22 mouse cellular contexts compared by ENCODE assay signal in genomic region chr11:98697225-98697624, GRCm38 (mm10). TPM values are rescaled to one million over a fixed set of nuclear protein-coding genes. Genes with fewer than 3 reads are reported as not detected.
"Had no signal": no experiment of that assay in that cellular context is flagged by ENCODE, and none has a peak within 500 bp of the region (broad histone marks: within the 10 kb centered on the region; RNA-seq: fewer than 3 reads in every experiment).

No protein-coding gene starts in this region.

- H3K9me3 ChIP-seq: liver, embryonic 13.5 days; midbrain, embryonic 12.5 days; neural tube, embryonic 13.5 days; stomach, embryonic 15.5 days had no signal

- DNase-seq: layer of hippocampus, adult 9-11 months; liver, embryonic 13.5 days; lung, adult 2 months; lung, postnatal 14 days; lung, postnatal 4 days; retina, postnatal 1 day; right cerebral cortex, postnatal 25 days; spleen, adult 18-20 months; thymus, postnatal 25 days had no signal

- H3K27ac ChIP-seq: layer of hippocampus, adult 2 months; liver, embryonic 13.5 days; midbrain, embryonic 12.5 days; neural tube, embryonic 13.5 days; stomach, embryonic 15.5 days had no signal

- H3K4me2 ChIP-seq: liver, embryonic 13.5 days; midbrain, embryonic 12.5 days; neural tube, embryonic 13.5 days; stomach, embryonic 15.5 days had no signal

- H3K9ac ChIP-seq: liver, embryonic 13.5 days; midbrain, embryonic 12.5 days; neural tube, embryonic 13.5 days; stomach, embryonic 15.5 days had no signal

- H3K4me1 ChIP-seq: liver, embryonic 13.5 days; midbrain, embryonic 12.5 days; neural tube, embryonic 13.5 days had no signal

- H3K27me3 ChIP-seq: liver, embryonic 13.5 days; midbrain, embryonic 12.5 days; stomach, embryonic 15.5 days had no signal

- H3K4me3 ChIP-seq: layer of hippocampus, adult 2 months; liver, embryonic 13.5 days; midbrain, embryonic 12.5 days; myocyte; neural tube, embryonic 13.5 days; stomach, embryonic 15.5 days had no signal

- ATAC-seq: inflammation-experienced regulatory T-cells, adult 6 months; intestine, embryonic 16.5 days; midbrain, embryonic 16.5 days had no signal

RNA-seq across cellular contexts. Expression of gene Csf3, which starts 3.8 kb away (rescaled TPM):
- polyA plus RNA-seq: inflammation-experienced regulatory T-cells, adult 6 months; intestine, embryonic 16.5 days; large intestine, adult 2 months; liver, embryonic 13.5 days; liver, embryonic 16.5 days; lung, adult 2 months; lung, embryonic 16.5 days; midbrain, embryonic 12.5 days; midbrain, embryonic 16.5 days; myocyte; neural tube, embryonic 13.5 days; stomach, embryonic 15.5 days; thymus, postnatal 0 days had no signal

RNA-seq across cellular contexts. Expression of gene Gsdma, which starts 33.1 kb away (rescaled TPM):
- polyA plus RNA-seq: inflammation-experienced regulatory T-cells, adult 6 months; liver, adult 2 months; liver, embryonic 13.5 days; lung, embryonic 16.5 days; midbrain, embryonic 12.5 days; midbrain, embryonic 16.5 days; neural tube, embryonic 13.5 days had no signal
